Comparison of ENCODE assay signal across 8 mouse cellular contexts in genomic region chr6:72345074-72345567, GRCm38 (mm10). TPM values are rescaled to one million over a fixed set of nuclear protein-coding genes. Genes with fewer than 3 reads are reported as not detected.
DNase-seq lines count a peak whose midpoint lies in the region; ATAC-seq lines count a peak whose summit lies in the region.

TSS of gene Usp39 (minus strand) at chr6:72345184.

- H3K9ac ChIP-seq in hindbrain, embryonic 14.5 days = peak within 1 kb of the TSS; percentile 69

- ATAC-seq in hindbrain, embryonic 14.5 days (ENCODE audit: low FRiP score) = peak; percentile 89

- H3K4me2 ChIP-seq in hindbrain, embryonic 14.5 days (replicated peaks) = peak within 1 kb of the TSS; percentile 79

- peak within 1 kb of the TSS; percentile 65 for H3K4me3 ChIP-seq in hindbrain, embryonic 14.5 days (replicated peaks; ENCODE audit: low read length)

- peaks cover 17% of the 10 kb centered on the region; the same call in 1 of the 2 replicates for H3K36me3 ChIP-seq in hindbrain, embryonic 14.5 days (replicated peaks; ENCODE audit: control insufficient read depth, insufficient read depth)

- peak; percentile 95 for DNase-seq in R1 (ENCODE audit: low read depth, low spot score)
- DNase-seq in cerebellum, postnatal 25 days = peak; percentile 96 to 97
- peak; percentile 89 to 91 for DNase-seq in frontal cortex, postnatal 25 days (ENCODE audit: low spot score in 2 of 2)
- DNase-seq in hindbrain, embryonic 14.5 days (ENCODE audit: low spot score) = peak; percentile 96
- peak; percentile 90 to 92 for DNase-seq in layer of hippocampus, postnatal 36 days
- peak; percentile 98 for DNase-seq in lung, postnatal 36 days
- peak; percentile 98 for DNase-seq in retina, postnatal 1 day
- peak; percentile 81 to 87 for DNase-seq in urinary bladder, adult 18-20 months (ENCODE audit: low spot score in 2 of 2)

- WGBS in hindbrain, embryonic 14.5 days = under 1% methylated on average over 30 of the region's 30 CpGs

- peaks cover 32% of the 10 kb centered on the region for H3K4me1 ChIP-seq in hindbrain, embryonic 14.5 days (replicated peaks; ENCODE audit: control insufficient read depth, insufficient read depth, low read length)

- peaks cover 3% of the 10 kb centered on the region; the same call in 1 of the 2 replicates for H3K27me3 ChIP-seq in hindbrain, embryonic 14.5 days (ENCODE audit: control insufficient read depth, insufficient read depth, low read length)

- H3K27ac ChIP-seq in hindbrain, embryonic 14.5 days = peak within 1 kb of the TSS; percentile 34; the same call in 1 of the 2 replicates

- H3K9me3 ChIP-seq in hindbrain, embryonic 14.5 days (ENCODE audit: control insufficient read depth, low read length) = no peaks in the 10 kb centered on the region

RNA-seq across cellular contexts. Expression of gene Usp39, which starts in this region (rescaled TPM):
- polyA plus RNA-seq in hindbrain, embryonic 14.5 days (2014; fragmentation: Nextera tagmentation; extraction: Ambion mirVana) = 54.3 and 58.2 TPM in 2 replicates
- total RNA-seq in layer of hippocampus, postnatal 36 days (2021) = 10 to 100 TPM; 31.3 to 35.8 TPM

Comparison
In these comparisons a context has a peak if more than half of its experiments do, and no peak if none do; other contexts are left out.
1. Peak in every context shown above with its lines: DNase-seq, ATAC-seq, H3K4me3 ChIP-seq and H3K27ac ChIP-seq.